Comparison of ENCODE assay signal across 21 mouse cellular contexts in the genomic region with DNA sequence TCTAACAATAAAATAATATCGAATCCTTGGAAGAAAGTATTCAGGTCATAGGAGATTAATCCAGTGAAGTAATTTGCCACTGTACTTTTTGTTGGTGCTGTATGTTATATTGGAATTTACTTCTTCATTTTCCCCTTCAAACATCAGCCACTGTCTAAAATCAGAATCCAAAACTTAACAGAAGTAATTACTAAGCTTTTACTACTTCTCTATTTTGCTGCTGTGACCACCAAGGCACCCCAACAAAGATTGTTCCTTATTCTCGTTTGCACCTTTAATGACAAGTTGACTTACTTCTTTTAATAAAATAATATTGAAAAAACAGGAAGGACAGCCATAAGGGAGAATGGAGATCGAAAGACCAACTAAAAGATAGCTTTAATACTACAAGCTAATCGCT.
"Had no signal": no experiment of that assay in that cellular context is flagged by ENCODE, and none has a peak within 500 bp of the region (broad histone marks: within the 10 kb centered on the region; RNA-seq: fewer than 3 reads in every experiment).

No protein-coding gene starts in this region.

- H3K27me3 ChIP-seq: limb, embryonic 13.5 days; midbrain, embryonic 12.5 days; midbrain, embryonic 15.5 days; neural tube, embryonic 12.5 days; neural tube, embryonic 15.5 days; stomach, embryonic 15.5 days had no signal

- H3K4me2 ChIP-seq: limb, embryonic 13.5 days; lung, embryonic 14.5 days; midbrain, embryonic 12.5 days; midbrain, embryonic 15.5 days; neural tube, embryonic 12.5 days; neural tube, embryonic 15.5 days; stomach, embryonic 15.5 days had no signal

- DNase-seq: kidney, adult 18-20 months; kidney, adult 9 months; kidney, postnatal 14 days; kidney, postnatal 4 days; liver; liver, postnatal 0 days; lung, embryonic 14.5 days; lung, postnatal 36 days; retina, postnatal 1 day; right cerebral cortex, postnatal 25 days; spleen, adult 18-20 months; thymus, postnatal 25 days had no signal

- H3K9ac ChIP-seq: limb, embryonic 13.5 days; liver, embryonic 14.5 days; liver, postnatal 0 days; lung, embryonic 14.5 days; midbrain, embryonic 12.5 days; midbrain, embryonic 15.5 days; neural tube, embryonic 12.5 days; neural tube, embryonic 15.5 days; stomach, embryonic 15.5 days had no signal

- ATAC-seq: liver, postnatal 0 days; lung, postnatal 0 days; midbrain, embryonic 15.5 days had no signal

- H3K4me3 ChIP-seq: limb, embryonic 10.5 days; limb, embryonic 13.5 days; midbrain, embryonic 12.5 days; midbrain, embryonic 15.5 days; neural tube, embryonic 12.5 days; neural tube, embryonic 15.5 days; stomach, embryonic 15.5 days had no signal

- H3K27ac ChIP-seq: limb, embryonic 10.5 days; limb, embryonic 13.5 days; liver, embryonic 14.5 days; midbrain, embryonic 12.5 days; midbrain, embryonic 15.5 days; neural tube, embryonic 12.5 days; neural tube, embryonic 15.5 days; stomach, embryonic 15.5 days had no signal

- H3K4me1 ChIP-seq: limb, embryonic 10.5 days; limb, embryonic 13.5 days; midbrain, embryonic 12.5 days; midbrain, embryonic 15.5 days; neural tube, embryonic 12.5 days; neural tube, embryonic 15.5 days; stomach, embryonic 15.5 days had no signal

- H3K36me3 ChIP-seq: limb, embryonic 10.5 days; limb, embryonic 13.5 days; midbrain, embryonic 12.5 days; midbrain, embryonic 15.5 days; neural tube, embryonic 12.5 days; neural tube, embryonic 15.5 days; stomach, embryonic 15.5 days had no signal

- H3K9me3 ChIP-seq: limb, embryonic 10.5 days; limb, embryonic 13.5 days; midbrain, embryonic 12.5 days; midbrain, embryonic 15.5 days; neural tube, embryonic 12.5 days; neural tube, embryonic 15.5 days; stomach, embryonic 15.5 days had no signal
